Mouse (Mus musculus): ENCODE data around the gene Gm14226.
"Not testable (repeated sequence)": the region's sequence is repeated elsewhere in the genome, so short reads cannot be mapped to it uniquely, and the experiment has no call there.

The Gm14226 gene

GRCm38 (mm10) chr2:155011086-155011656 lies 6.9 kb upstream of the Gm14226 start:
- Histone ChIP-seq H3K9me3 (ENCODE audit: low read length) (no peaks in the 10 kb centered on the region), H3K27me3 (ENCODE audit: insufficient read depth, low read length) (no peaks in the 10 kb centered on the region), H3K36me3 (ENCODE audit: insufficient read depth, low read length) (no peaks in the 10 kb centered on the region), H3K4me1 (replicated peaks; ENCODE audit: low read depth, low read length) (peaks cover 6% of the 10 kb centered on the region; the same call in 1 of the 2 replicates), H3K4me3 (replicated peaks; ENCODE audit: low read length) (no peak overlapping the region)
- TF ChIP-seq CTCF (conservative IDR thresholded peaks at IDR 0.05; ENCODE audit: low read length): no peak
- TF ChIP-seq POU5F1 (IDR thresholded peaks at IDR 0.05; ENCODE audit: borderline replicate concordance, low read length): no peak
- TF ChIP-seq NANOG (IDR thresholded peaks at IDR 0.05; ENCODE audit: borderline replicate concordance, low read length): no peak

- TF ChIP-seq POU5F1 (IDR thresholded peaks at IDR 0.05; ENCODE audit: borderline replicate concordance, low read length): no peak
- no peak for TF ChIP-seq NANOG (IDR thresholded peaks at IDR 0.05; ENCODE audit: borderline replicate concordance, low read length)
- TF ChIP-seq CTCF (conservative IDR thresholded peaks at IDR 0.05; ENCODE audit: low read length): no peak
- Histone ChIP-seq H3K9me3 (ENCODE audit: low read length) (no peaks in the 10 kb centered on the region), H3K4me1 (replicated peaks; ENCODE audit: low read depth, low read length) (peaks cover 6% of the 10 kb centered on the region; the same call in 1 of the 2 replicates), H3K4me3 (replicated peaks; ENCODE audit: low read length) (no peak overlapping the region), H3K36me3 (ENCODE audit: insufficient read depth, low read length) (no peaks in the 10 kb centered on the region), H3K27me3 (ENCODE audit: insufficient read depth, low read length) (no peaks in the 10 kb centered on the region)
Measured at GRCm38 (mm10) chr2:155012991-155013390, 5.1 kb upstream of the Gm14226 start.

- H3K4me3 ChIP-seq (replicated peaks; ENCODE audit: low read length): not testable (repeated sequence)
Measured at GRCm38 (mm10) chr2:155016751-155017150, 1.3 kb upstream of the Gm14226 start.

GRCm38 (mm10) chr2:155018762-155019641 lies 936 bp downstream of the Gm14226 start:
- TF ChIP-seq CTCF (conservative IDR thresholded peaks at IDR 0.05; ENCODE audit: low read length): no peak
- TF ChIP-seq POU5F1 (IDR thresholded peaks at IDR 0.05; ENCODE audit: borderline replicate concordance, low read length): no peak
- Histone ChIP-seq H3K4me1 (replicated peaks; ENCODE audit: low read depth, low read length) (no peaks in the 10 kb centered on the region), H3K9me3 (ENCODE audit: low read length) (no peaks in the 10 kb centered on the region), H3K36me3 (ENCODE audit: insufficient read depth, low read length) (no peaks in the 10 kb centered on the region), H3K4me3 (replicated peaks; ENCODE audit: low read length) (no peak overlapping the region), H3K27me3 (ENCODE audit: insufficient read depth, low read length) (no peaks in the 10 kb centered on the region)

More at GRCm38 (mm10) chr2:155016751-155017150, 1.3 kb upstream of the Gm14226 start:
- not testable (repeated sequence) for H3K27me3 ChIP-seq (ENCODE audit: insufficient read depth, low read length); H3K36me3 ChIP-seq (ENCODE audit: insufficient read depth, low read length); H3K9me3 ChIP-seq (ENCODE audit: low read length); H3K4me1 ChIP-seq (replicated peaks; ENCODE audit: low read depth, low read length)

- H3K4me3 ChIP-seq (replicated peaks; ENCODE audit: low read length): no peak overlapping the region
- no peaks in the 10 kb centered on the region for H3K9me3 ChIP-seq (ENCODE audit: low read length)
- no peaks in the 10 kb centered on the region for H3K4me1 ChIP-seq (replicated peaks; ENCODE audit: low read depth, low read length)
- H3K36me3 ChIP-seq (ENCODE audit: insufficient read depth, low read length): no peaks in the 10 kb centered on the region
- TF ChIP-seq CTCF (conservative IDR thresholded peaks at IDR 0.05; ENCODE audit: low read length) (no peak), NANOG (IDR thresholded peaks at IDR 0.05; ENCODE audit: borderline replicate concordance, low read length) (no peak), POU5F1 (IDR thresholded peaks at IDR 0.05; ENCODE audit: borderline replicate concordance, low read length) (no peak)
- no peaks in the 10 kb centered on the region for H3K27me3 ChIP-seq (ENCODE audit: insufficient read depth, low read length)
Measured at GRCm38 (mm10) chr2:155019673-155020072, 1.6 kb downstream of the Gm14226 start.

GRCm38 (mm10) chr2:155020247-155020826 lies 2.3 kb downstream of the Gm14226 start:
- not testable (repeated sequence) for H3K4me3 ChIP-seq (replicated peaks; ENCODE audit: low read length); H3K9me3 ChIP-seq (ENCODE audit: low read length); H3K36me3 ChIP-seq (ENCODE audit: insufficient read depth, low read length); H3K27me3 ChIP-seq (ENCODE audit: insufficient read depth, low read length); H3K4me1 ChIP-seq (replicated peaks; ENCODE audit: low read depth, low read length)

- Histone ChIP-seq H3K4me1 (replicated peaks; ENCODE audit: low read depth, low read length) (0 out of 2 replicates have a peak, but pooled peaks cover 3% of the 10 kb centered on the region), H3K36me3 (ENCODE audit: insufficient read depth, low read length) (no peaks in the 10 kb centered on the region), H3K27me3 (ENCODE audit: insufficient read depth, low read length) (no peaks in the 10 kb centered on the region), H3K9me3 (ENCODE audit: low read length) (no peaks in the 10 kb centered on the region), H3K4me3 (replicated peaks; ENCODE audit: low read length) (no peak overlapping the region)
- TF ChIP-seq CTCF (conservative IDR thresholded peaks at IDR 0.05; ENCODE audit: low read length) (no peak), POU5F1 (IDR thresholded peaks at IDR 0.05; ENCODE audit: borderline replicate concordance, low read length) (no peak), NANOG (IDR thresholded peaks at IDR 0.05; ENCODE audit: borderline replicate concordance, low read length) (no peak)
Measured at GRCm38 (mm10) chr2:155030831-155031230, 12.8 kb downstream of the Gm14226 start.

- H3K36me3 ChIP-seq (ENCODE audit: insufficient read depth, low read length): no peaks in the 10 kb centered on the region
- H3K9me3 ChIP-seq (ENCODE audit: low read length): no peaks in the 10 kb centered on the region
- H3K4me1 ChIP-seq (replicated peaks; ENCODE audit: low read depth, low read length): peaks cover 8% of the 10 kb centered on the region
- no peak for TF ChIP-seq CTCF (conservative IDR thresholded peaks at IDR 0.05; ENCODE audit: low read length)
- TF ChIP-seq POU5F1 (IDR thresholded peaks at IDR 0.05; ENCODE audit: borderline replicate concordance, low read length): no peak
- no peak for TF ChIP-seq NANOG (IDR thresholded peaks at IDR 0.05; ENCODE audit: borderline replicate concordance, low read length)
- no peak overlapping the region for H3K4me3 ChIP-seq (replicated peaks; ENCODE audit: low read length)
- H3K27me3 ChIP-seq (ENCODE audit: insufficient read depth, low read length): no peaks in the 10 kb centered on the region
Measured at GRCm38 (mm10) chr2:155032938-155033710, 15.1 kb downstream of the Gm14226 start.
